Mouse (Mus musculus) erythroblast, embryonic 14.5 days (primary cell): ENCODE data around the gene Adgrf5.

Experiments used
- GATA1 ChIP-seq: IDR thresholded peaks from 2 replicates; pipeline ENCODE4 v1.6.1; 2012; ENCODE audit warnings: low read length, inconsistent platforms, mixed read lengths
- TAL1 ChIP-seq: IDR thresholded peaks from 3 replicates; pipeline ENCODE4 v1.6.1; 2012; ENCODE audit warnings: low read length, inconsistent platforms, mixed read lengths

- no peak for TF ChIP-seq TAL1
- TF ChIP-seq GATA1 = no peak
These were observed 112.3 kb downstream of the Adgrf5 start for GRCm38 (mm10) chr17:43472558-43472957.
